Mouse (Mus musculus) heart, embryonic 16.5 days (tissue): ENCODE data around the gene Ptprm. TPM values are rescaled to one million over a fixed set of nuclear protein-coding genes. Genes with fewer than 3 reads are reported as not detected.
A peak's percentile ranks its signal among the peaks of the same experiment; 100 is the strongest.

Source experiments
- ATAC-seq: fragments of 200-750 bp; cut with Nextera tagmentation; replicated peaks from 2 replicates; pipeline ENCODE4 v1.8.0; 2017; ENCODE audit warnings: moderate number of reproducible peaks; ENCODE audit not compliant: insufficient read depth, low FRiP score; ENCODE audit errors: extremely low read depth
- H3K27ac ChIP-seq: fragments of 300-500 bp; sonication (generic); 2 replicates; pipeline ENCODE4 v1.5.1; 2014; ENCODE audit warnings: mild to moderate bottlenecking, low read length, control low read depth, moderate library complexity
- H3K27me3 ChIP-seq: fragments of 300-500 bp; sonication (generic); 2 replicates; pipeline ENCODE4 v1.6.1; 2014; ENCODE audit warnings: low read length, mixed read lengths; ENCODE audit not compliant: control insufficient read depth, insufficient read depth
- H3K36me3 ChIP-seq: fragments of 300-500 bp; sonication (generic); 2 replicates; pipeline ENCODE4 v1.6.1; 2014; ENCODE audit not compliant: control insufficient read depth, insufficient read depth
- H3K4me1 ChIP-seq: fragments of 300-500 bp; sonication (generic); 2 replicates; pipeline ENCODE4 v1.6.1; 2014; ENCODE audit warnings: low read length, mixed read lengths; ENCODE audit not compliant: control insufficient read depth, insufficient read depth
- H3K4me2 ChIP-seq: fragments of 300-500 bp; sonication (generic); 2 replicates; pipeline ENCODE4 v1.6.1; 2014; ENCODE audit warnings: low read depth, mild to moderate bottlenecking, control low read depth, low read length
- H3K4me3 ChIP-seq: fragments of 300-500 bp; sonication (generic); 2 replicates; pipeline ENCODE4 v1.5.1; 2014; ENCODE audit warnings: mild to moderate bottlenecking, control low read depth, low read length
- H3K9ac ChIP-seq: fragments of 300-500 bp; sonication (generic); 2 replicates; pipeline ENCODE4 v1.6.1; 2014; ENCODE audit warnings: low read length, control low read depth
- H3K9me3 ChIP-seq: fragments of 300-500 bp; sonication (generic); replicated peaks from 2 replicates; pipeline ENCODE4 v1.6.1; 2016; ENCODE audit warnings: low read length; ENCODE audit not compliant: control insufficient read depth
- WGBS: fragments of 180-500 bp; shearing (Covaris S2); extraction: QIAGEN DNeasy Blood & Tissue Kit; methylation state at CpG from one replicate; pipeline ENCODE4 v1.1.7; 2014; 5-methylcytosine and 5-hydroxymethylcytosine counted together
- polyA plus RNA-seq: library from polyadenylated mRNA; unstranded; fragments of >200 nt; fragmentation: Nextera tagmentation; extraction: Ambion mirVana; gene quantifications from 2 replicates; pipeline ENCODE4 v1.2.1, GENCODE M21; 2015

The Ptprm gene
- polyA plus RNA-seq, 1 experiment from 2014 or later, result 12.8 TPM

DNA sequence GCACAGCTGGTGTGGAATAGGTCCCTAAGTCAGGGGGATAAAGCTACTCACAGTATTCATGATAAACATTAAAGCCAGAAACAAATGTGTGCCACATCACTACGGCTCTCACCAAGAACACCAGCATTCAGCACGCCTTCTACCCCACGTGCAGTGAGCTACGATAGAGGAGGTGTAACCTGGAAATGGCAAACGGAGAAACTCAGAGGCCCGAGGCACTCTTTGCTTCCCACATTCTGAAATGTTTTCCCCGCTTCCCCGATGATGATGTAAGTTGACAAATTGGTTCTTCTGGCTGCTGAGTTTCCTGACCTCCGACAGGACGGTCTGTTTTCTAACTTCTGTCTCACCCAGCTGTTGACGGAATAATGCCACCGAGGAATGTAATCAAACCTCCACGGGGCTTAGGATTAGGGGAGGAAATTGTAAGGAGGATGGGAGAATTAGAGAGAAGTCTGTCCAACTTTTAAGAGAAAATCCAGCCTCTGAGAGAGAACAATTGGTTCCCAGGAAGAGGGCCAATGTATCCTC is 72.6 kb downstream of the Ptprm start:
- Histone ChIP-seq H3K4me3 (no peak overlapping the region), H3K4me2 (peak overlapping the region; percentile 29; the same call in 1 of the 2 replicates), H3K27ac (no peak overlapping the region), H3K9ac (no peak overlapping the region), H3K27me3 (no peaks in the 10 kb centered on the region), H3K9me3 (no peaks in the 10 kb centered on the region), H3K36me3 (no peaks in the 10 kb centered on the region), H3K4me1 (peaks cover 5% of the 10 kb centered on the region)
- 28% methylated on average over 13 of the region's 13 CpGs for WGBS
- no peak for ATAC-seq

DNA sequence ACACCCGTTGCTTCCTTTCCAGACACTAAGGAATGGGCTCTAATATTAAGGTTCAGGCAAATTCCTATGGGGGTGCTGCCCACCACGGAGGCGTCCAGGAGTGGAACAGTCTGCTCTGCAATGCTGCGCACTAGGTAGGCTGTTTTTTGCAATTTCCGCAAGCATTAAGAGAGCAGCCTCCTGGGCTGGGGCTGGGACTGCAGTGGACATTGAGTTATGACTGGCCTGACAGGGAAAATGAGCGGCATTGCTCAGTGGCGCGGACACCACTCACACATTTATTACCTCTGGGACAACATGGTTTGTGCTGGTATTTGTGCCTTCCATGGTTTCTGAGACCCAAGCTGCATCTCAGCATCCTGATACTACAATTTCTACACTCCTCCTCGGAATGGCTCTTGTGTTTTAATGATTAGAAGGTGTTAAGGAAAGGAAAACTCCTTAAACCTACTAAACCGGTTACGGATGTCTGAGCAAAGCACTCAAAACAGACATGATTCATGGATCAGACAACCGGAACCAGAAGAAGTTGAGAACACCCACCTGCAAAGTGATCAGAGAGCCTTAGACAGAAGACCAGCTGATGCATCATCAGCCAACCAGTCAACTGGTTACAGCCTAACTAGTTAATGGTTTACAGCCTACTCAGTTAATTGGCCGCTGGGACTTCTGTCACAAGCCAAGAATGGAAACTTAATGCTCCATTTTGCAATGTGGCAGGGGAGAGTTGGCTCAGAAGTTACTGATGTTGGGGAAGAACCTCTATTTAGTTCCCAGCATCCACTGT is 76.9 kb downstream of the Ptprm start:
- Histone ChIP-seq H3K4me3 (no peak overlapping the region), H3K9ac (no peak overlapping the region), H3K9me3 (no peaks in the 10 kb centered on the region), H3K4me1 (peaks cover 10% of the 10 kb centered on the region), H3K4me2 (no peak overlapping the region), H3K27ac (no peak overlapping the region), H3K36me3 (no peaks in the 10 kb centered on the region), H3K27me3 (no peaks in the 10 kb centered on the region)
- ATAC-seq, result no peak
- 90% methylated on average over 13 of the region's 13 CpGs for WGBS

DNA sequence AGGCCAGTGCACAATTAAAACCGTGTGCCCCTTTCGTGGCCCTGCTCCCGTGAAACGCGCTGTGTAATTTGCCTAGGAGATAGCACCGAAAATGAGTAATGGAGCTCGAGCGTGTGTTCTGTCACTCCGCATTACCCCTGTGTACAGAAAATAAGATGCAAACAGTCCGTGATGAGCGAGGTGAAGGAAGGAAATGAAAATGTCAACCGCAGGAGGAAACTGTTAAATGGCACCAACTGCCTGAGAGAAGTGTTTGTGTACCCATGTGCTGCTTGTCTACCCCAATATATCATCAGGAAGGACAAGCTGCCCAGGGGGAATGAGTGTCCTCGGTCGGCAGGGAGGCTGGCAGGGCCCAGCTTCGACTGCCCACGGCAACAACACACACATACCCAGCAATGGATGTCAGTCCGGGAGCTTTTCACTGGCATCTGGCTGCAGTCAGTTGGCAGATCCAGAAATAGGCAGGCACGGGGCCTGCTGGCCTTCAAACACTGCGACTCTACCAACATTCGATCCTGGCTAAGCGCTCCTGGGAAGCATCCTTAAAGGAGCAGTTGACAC is 79.6 kb downstream of the Ptprm start:
- Histone ChIP-seq H3K4me1 (peaks cover 5% of the 10 kb centered on the region), H3K4me2 (no peak overlapping the region), H3K4me3 (no peak overlapping the region), H3K36me3 (no peaks in the 10 kb centered on the region), H3K27me3 (no peaks in the 10 kb centered on the region), H3K9ac (no peak overlapping the region), H3K9me3 (no peaks in the 10 kb centered on the region), H3K27ac (no peak overlapping the region)
- ATAC-seq, result no peak
- WGBS, result 59% methylated on average over 21 of the region's 21 CpGs

DNA sequence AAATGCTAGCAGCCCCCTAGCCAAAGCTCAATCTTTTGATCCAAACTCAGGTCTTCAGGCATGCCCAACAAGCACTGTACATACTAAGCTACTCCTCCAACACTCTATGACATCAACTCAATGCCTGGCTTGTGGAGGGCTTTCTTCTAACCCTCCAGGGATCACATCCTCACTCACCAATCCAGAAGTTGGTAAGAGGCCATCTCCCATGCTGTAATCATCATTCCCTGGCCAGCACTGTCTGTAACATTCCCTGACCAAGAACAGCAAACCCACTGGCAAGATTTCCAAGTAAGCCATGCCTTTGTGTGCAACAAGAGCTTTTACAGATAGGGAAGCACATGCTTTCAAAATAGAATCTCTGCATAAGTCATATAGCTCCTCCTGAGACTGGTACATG is 81.3 kb downstream of the Ptprm start:
- no peaks in the 10 kb centered on the region for H3K9me3 ChIP-seq
- no peak overlapping the region for H3K4me2 ChIP-seq
- no peaks in the 10 kb centered on the region for H3K27me3 ChIP-seq
- no peak overlapping the region for H3K9ac ChIP-seq
- no peak overlapping the region for H3K27ac ChIP-seq
- peaks cover 5% of the 10 kb centered on the region for H3K4me1 ChIP-seq
- no peaks in the 10 kb centered on the region for H3K36me3 ChIP-seq
- no peak for ATAC-seq
- no peak overlapping the region for H3K4me3 ChIP-seq

DNA sequence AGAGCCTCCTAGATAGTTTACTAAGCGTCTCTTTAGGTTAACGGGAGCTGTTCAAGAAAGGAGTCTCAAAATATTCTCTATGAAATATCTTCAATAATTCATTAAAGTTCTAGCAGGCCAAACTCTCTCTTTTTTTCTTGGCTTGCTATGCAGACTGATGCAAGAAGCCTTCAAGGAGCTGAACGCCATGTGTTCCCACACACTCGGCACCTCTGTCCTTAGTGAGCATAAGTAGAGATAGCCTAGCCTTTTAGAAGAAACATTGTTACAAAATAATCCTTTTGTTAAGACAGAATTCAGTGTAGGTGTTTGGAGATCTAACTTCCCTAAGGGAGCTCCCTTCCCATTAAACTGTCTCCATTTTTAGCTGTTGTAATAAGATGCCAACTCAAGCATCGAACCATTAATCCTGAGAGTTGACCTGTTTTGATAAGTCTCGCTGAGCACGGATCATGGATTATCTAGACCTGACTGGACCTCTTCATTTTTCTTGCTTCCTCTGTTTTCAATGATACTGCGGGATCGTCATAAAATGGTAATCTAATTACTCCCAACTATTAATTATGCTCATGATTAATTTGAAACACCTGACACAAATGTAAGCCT is 85.7 kb downstream of the Ptprm start:
- Histone ChIP-seq H3K27ac (no peak overlapping the region), H3K9ac (no peak overlapping the region), H3K9me3 (no peaks in the 10 kb centered on the region), H3K4me1 (no peaks in the 10 kb centered on the region), H3K27me3 (no peaks in the 10 kb centered on the region), H3K4me3 (no peak overlapping the region), H3K36me3 (no peaks in the 10 kb centered on the region), H3K4me2 (no peak overlapping the region)
- 72% methylated on average over 9 of the region's 9 CpGs for WGBS
- no peak for ATAC-seq

DNA sequence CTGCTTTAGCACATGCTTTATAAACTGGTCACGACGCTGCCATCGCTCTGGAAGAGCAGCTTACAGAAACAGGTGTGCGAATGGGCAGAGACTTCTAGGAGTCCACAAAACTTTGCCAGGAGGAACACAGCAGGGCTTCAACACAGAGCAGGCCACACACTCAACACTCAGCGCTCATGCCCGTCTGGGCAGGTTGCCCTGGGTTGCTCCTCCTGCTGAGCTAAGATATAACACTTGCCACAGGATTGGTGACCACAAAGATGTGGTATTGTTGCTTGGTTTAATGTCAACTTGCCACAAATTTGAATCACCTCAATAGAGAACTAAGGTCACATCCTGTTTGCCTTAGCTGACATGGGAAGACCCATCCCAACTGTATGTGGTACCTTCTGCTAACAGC is 88.0 kb downstream of the Ptprm start:
- 96% methylated on average over 6 of the region's 6 CpGs for WGBS

DNA sequence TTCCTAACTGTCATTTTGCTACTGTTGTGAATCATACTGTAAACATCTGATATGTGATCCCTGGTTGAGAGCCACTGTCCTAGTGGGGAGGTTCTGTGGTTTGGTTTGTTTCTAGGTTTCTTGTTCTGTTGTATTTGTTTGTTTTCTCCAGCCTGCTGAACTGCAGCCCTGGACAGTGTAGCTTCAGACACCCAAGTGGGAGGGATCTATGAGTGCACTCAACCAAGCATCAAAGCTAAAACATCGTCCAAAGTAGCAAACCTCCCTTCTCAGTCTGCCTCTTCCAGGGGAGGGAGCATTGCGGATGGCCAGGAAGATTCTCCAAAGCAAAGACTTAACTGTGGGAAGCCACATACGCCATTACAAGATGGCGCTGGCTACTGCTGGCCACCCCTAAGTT is 88.7 kb downstream of the Ptprm start:
- 95% methylated on average over 4 of the region's 4 CpGs for WGBS
- ATAC-seq, result no peak

More for the DNA sequence above, 88.0 kb downstream of the Ptprm start:
- Histone ChIP-seq H3K27me3 (no peaks in the 10 kb centered on the region), H3K4me3 (no peak overlapping the region), H3K27ac (no peak overlapping the region), H3K9ac (no peak overlapping the region), H3K4me1 (no peaks in the 10 kb centered on the region), H3K4me2 (no peak overlapping the region), H3K9me3 (no peaks in the 10 kb centered on the region), H3K36me3 (no peaks in the 10 kb centered on the region)
- ATAC-seq, result no peak

DNA sequence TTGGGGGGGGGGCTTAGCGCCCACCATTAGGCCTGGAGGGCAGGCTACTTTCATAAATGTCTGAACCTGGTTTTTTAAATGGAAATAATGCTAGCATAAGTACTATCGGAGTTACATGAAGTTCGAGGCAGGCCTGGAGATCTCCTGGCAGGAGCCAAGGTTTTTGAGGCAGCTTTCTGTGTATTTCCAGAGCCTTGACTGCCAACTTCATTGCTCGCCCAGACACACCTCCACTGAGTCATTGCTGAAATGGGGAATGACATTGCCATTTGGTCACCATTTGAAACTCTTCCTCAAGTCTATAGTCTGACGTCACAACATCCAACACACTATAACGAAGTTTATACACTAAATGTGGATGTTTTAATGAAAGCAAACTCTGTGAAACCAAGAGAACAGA is 89.5 kb downstream of the Ptprm start:
- Histone ChIP-seq H3K36me3 (no peaks in the 10 kb centered on the region), H3K4me3 (no peak overlapping the region), H3K4me1 (no peaks in the 10 kb centered on the region), H3K4me2 (no peak overlapping the region), H3K27me3 (no peaks in the 10 kb centered on the region), H3K9ac (no peak overlapping the region), H3K9me3 (no peaks in the 10 kb centered on the region), H3K27ac (no peak overlapping the region)
- WGBS, result 84% methylated on average over 6 of the region's 6 CpGs
- no peak for ATAC-seq

More for the DNA sequence above, 88.7 kb downstream of the Ptprm start:
- no peak overlapping the region for H3K4me3 ChIP-seq
- no peaks in the 10 kb centered on the region for H3K4me1 ChIP-seq
- no peak overlapping the region for H3K9ac ChIP-seq
- H3K4me2 ChIP-seq, result no peak overlapping the region
- no peaks in the 10 kb centered on the region for H3K9me3 ChIP-seq
- no peaks in the 10 kb centered on the region for H3K27me3 ChIP-seq
- no peaks in the 10 kb centered on the region for H3K36me3 ChIP-seq
- no peak overlapping the region for H3K27ac ChIP-seq

DNA sequence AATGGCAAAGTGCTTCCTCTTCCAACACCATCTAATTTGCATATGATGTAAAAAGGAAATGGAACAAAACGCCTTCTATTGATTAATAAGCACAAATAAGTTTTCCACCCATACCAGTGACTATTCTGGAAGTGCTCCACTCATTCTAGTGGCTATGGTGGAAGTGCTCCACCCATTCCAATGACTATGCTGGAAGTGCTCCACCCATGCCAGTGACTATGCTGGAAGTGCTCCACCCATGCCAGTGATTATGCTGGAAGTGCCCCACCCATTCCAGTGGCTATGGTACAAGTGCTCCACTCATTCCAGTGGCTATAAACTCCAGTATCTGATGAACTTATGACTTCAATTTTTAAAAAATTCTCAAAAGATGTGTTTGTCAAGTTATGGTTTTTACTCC is 91.2 kb downstream of the Ptprm start:
- Histone ChIP-seq H3K9me3 (no peaks in the 10 kb centered on the region; the same call in 1 of the 2 replicates), H3K9ac (no peak overlapping the region), H3K36me3 (no peaks in the 10 kb centered on the region), H3K27ac (no peak overlapping the region), H3K4me1 (no peaks in the 10 kb centered on the region), H3K4me3 (no peak overlapping the region), H3K4me2 (no peak overlapping the region), H3K27me3 (no peaks in the 10 kb centered on the region)
- ATAC-seq, result no peak
- 72% methylated on average over 1 of the region's 1 CpGs for WGBS
